Mouse (Mus musculus): ENCODE data around the gene Sumo2.

DNA sequence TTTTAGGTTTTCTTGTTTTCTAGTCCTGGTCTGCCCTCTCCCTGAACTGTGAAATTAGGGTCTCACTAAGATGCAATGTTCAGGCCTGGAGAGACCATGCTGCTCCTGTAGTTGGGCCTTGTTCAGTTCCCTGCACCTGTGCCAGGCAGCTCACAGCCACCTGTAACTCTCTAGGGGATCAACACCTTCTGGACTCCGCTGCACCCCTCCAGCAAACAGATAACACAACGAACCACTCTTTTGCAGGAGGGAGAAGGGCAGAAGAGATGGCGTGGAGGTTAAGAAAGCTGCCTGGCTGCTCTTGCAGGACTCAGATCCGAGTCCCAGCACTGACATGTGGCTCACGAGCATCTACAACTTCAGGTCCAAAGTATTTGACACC is 25.6 kb downstream of the Sumo2 start:
- TF ChIP-seq POLR2A (IDR thresholded peaks at IDR 0.05; ENCODE audit: insufficient read depth, low read depth, low read length) (no peak), CTCF (IDR thresholded peaks at IDR 0.05; ENCODE audit: insufficient read depth, low read depth, low read length) (no peak)

Data from olfactory bulb, adult 2 months (tissue).